Mouse (Mus musculus) embryonic facial prominence, embryonic 14.5 days (tissue): Measurements from ENCODE around the gene Lyrm9. TPM values are rescaled to one million over a fixed set of nuclear protein-coding genes. Genes with fewer than 3 reads are reported as not detected.

Experiments
- ATAC-seq: fragments of 200-750 bp; cut with Nextera tagmentation; 2 replicates; pipeline ENCODE4 v1.8.0; 2017; ENCODE audit warnings: low read depth, moderate number of reproducible peaks, moderate TSS enrichment
- DNase-seq: peaks from one replicate; pipeline ENCODE4 v3.0.0-alpha.2; 2015; ENCODE audit warnings: low spot score
- H3K27ac ChIP-seq: fragments of 300-500 bp; sonication (generic); replicated peaks from 2 replicates; pipeline ENCODE4 v1.5.1; 2014; ENCODE audit warnings: low read depth, mild to moderate bottlenecking, low read length, moderate library complexity
- H3K27me3 ChIP-seq: fragments of 300-500 bp; sonication (generic); replicated peaks from 2 replicates; pipeline ENCODE4 v1.6.1; 2014; ENCODE audit warnings: low read length; ENCODE audit not compliant: control insufficient read depth, insufficient read depth
- H3K36me3 ChIP-seq: fragments of 300-500 bp; sonication (generic); 2 replicates; pipeline ENCODE4 v1.6.1; 2014; ENCODE audit warnings: low read length, mixed read lengths; ENCODE audit not compliant: control insufficient read depth, insufficient read depth
- H3K4me1 ChIP-seq: fragments of 300-500 bp; sonication (generic); 2 replicates; pipeline ENCODE4 v1.6.1; 2014; ENCODE audit warnings: antibody characterized with exemption, low read length; ENCODE audit not compliant: control insufficient read depth, insufficient read depth
- H3K4me2 ChIP-seq: fragments of 300-500 bp; sonication (generic); 2 replicates; pipeline ENCODE4 v1.6.1; 2014; ENCODE audit warnings: low read depth, mild to moderate bottlenecking, low read length, moderate library complexity, mixed read lengths
- H3K4me3 ChIP-seq: fragments of 300-500 bp; sonication (generic); 2 replicates; pipeline ENCODE4 v1.5.1; 2014; ENCODE audit warnings: low read depth, mild to moderate bottlenecking, low read length
- H3K9ac ChIP-seq: fragments of 300-500 bp; sonication (generic); 2 replicates; pipeline ENCODE4 v1.6.1; 2014; ENCODE audit warnings: low read depth, mild to moderate bottlenecking, low read length, moderate library complexity, mixed read lengths
- H3K9me3 ChIP-seq: fragments of 300-500 bp; sonication (generic); 2 replicates; pipeline ENCODE4 v1.6.1; 2016; ENCODE audit warnings: low read length; ENCODE audit not compliant: control insufficient read depth
- WGBS: fragments of 180-500 bp; shearing (Covaris S2); extraction: QIAGEN DNeasy Blood & Tissue Kit; methylation state at CpG from one replicate; pipeline ENCODE4 v1.1.7; 2014; 5-methylcytosine and 5-hydroxymethylcytosine counted together
- polyA plus RNA-seq: library from polyadenylated mRNA; unstranded; fragments of >200 nt; fragmentation: Nextera tagmentation; extraction: Ambion mirVana; gene quantifications from 2 replicates; pipeline ENCODE4 v1.2.1, GENCODE M21; 2014

Lyrm9 gene
- polyA plus RNA-seq, 1 experiment from 2014 or later = 14.2 TPM

DNA sequence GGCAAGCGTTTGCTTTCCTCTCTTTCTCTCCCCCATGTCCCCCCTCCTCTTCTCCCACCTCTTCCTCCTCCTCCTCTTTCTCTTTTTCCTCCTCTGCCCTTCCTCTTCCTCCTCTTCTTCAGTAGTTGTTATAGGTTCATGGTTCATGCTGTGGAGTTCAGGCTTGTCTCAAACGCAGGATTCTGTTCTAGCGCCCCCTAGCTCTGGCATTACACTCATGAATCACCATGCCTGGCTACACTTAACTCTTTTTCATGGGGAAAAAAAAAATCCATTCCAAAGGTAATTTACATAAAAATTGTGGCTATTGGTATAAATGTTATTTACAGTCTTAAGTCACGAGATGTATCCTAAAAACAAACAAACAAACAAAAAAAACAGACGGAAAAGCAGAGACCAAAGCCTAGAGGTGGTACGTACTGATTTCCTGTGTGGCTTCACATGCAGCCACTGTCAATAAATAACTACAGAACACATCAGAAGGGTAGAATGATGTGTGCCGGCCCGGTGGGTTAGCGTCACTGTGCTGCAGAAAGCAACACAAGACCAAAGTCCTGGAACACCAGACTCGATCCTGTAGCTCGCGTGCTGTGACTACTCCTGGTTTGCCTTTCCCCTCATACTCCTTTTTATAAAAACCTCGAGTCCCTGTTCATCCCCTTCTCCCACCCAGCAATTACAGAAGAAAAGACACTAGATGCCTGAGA, 3.4 kb upstream of the Lyrm9 start:
- no peak overlapping the region for H3K4me3 ChIP-seq
- H3K9ac ChIP-seq = no peak overlapping the region
- no peak overlapping the region for H3K4me2 ChIP-seq
- ATAC-seq = no peak
- H3K36me3 ChIP-seq = no peaks in the 10 kb centered on the region
- peak; percentile 56 for DNase-seq
- 58% methylated on average over 13 of the region's 13 CpGs for whole genome bisulfite sequencing
- H3K27ac ChIP-seq = no peak overlapping the region
- no peaks in the 10 kb centered on the region for H3K27me3 ChIP-seq
- no peaks in the 10 kb centered on the region for H3K9me3 ChIP-seq
- H3K4me1 ChIP-seq = peaks cover 14% of the 10 kb centered on the region

DNA sequence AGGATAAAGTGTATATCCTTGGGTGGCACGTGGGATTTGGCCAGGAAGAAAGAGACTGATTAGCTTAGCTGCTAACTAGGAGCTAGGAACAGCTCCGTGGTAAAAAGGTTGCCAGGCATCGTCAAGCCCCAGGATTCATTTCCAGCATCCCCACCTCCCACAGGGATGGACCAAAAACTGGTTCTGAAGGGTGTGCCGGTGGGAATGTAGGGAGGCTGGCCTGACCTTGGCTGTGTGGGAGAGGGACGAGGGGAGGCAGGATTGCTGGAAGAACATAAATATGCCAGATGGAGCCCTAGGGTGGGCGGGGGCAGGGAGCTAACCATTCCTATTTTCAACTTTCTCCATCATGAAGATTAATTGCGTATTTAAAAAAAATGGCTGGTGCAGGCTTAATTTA, 1.2 kb downstream of the Lyrm9 start:
- WGBS = 32% methylated on average over 7 of the region's 7 CpGs

GRCm38 (mm10) chr11:78828386-78828785, 2.0 kb downstream of the Lyrm9 start:
- no peak overlapping the region for H3K4me3 ChIP-seq
- no peak overlapping the region for H3K9ac ChIP-seq
- peak; percentile 38 for DNase-seq
- no peak overlapping the region for H3K27ac ChIP-seq
- peaks cover 19% of the 10 kb centered on the region for H3K4me1 ChIP-seq
- no peak overlapping the region for H3K4me2 ChIP-seq
- no peaks in the 10 kb centered on the region for H3K9me3 ChIP-seq
- no peaks in the 10 kb centered on the region for H3K27me3 ChIP-seq
- ATAC-seq = no peak
- 37% methylated on average over 2 of the region's 2 CpGs for WGBS
- no peaks in the 10 kb centered on the region for H3K36me3 ChIP-seq

More for the DNA sequence above, 1.2 kb downstream of the Lyrm9 start:
- no peaks in the 10 kb centered on the region for H3K36me3 ChIP-seq
- H3K27me3 ChIP-seq = no peaks in the 10 kb centered on the region
- DNase-seq (no peak), ATAC-seq (no peak)
- no peak overlapping the region for H3K9ac ChIP-seq
- H3K9me3 ChIP-seq = no peaks in the 10 kb centered on the region
- no peak overlapping the region for H3K4me3 ChIP-seq
- peaks cover 15% of the 10 kb centered on the region for H3K4me1 ChIP-seq
- H3K27ac ChIP-seq = no peak overlapping the region
- H3K4me2 ChIP-seq = peak overlapping the region; percentile 81

DNA sequence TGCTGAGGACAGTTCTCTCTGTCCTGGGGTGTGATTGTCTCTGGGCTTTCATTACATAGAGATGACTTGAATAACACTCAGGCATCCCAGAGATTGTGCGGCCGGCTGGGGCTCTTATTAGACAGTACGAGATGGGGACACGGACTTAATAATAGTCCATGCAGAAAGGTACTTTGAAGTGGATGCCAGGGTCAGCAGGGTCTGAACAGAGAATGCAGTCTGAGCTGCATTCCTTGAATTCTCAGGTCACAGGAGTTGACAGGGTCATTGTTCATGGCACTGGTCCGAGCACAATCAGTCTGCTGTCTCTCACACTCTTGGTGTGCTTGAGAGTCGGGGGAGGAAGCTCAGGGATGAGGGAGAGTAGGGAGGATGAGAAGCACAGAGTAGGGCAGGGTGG, 3.0 kb downstream of the Lyrm9 start:
- no peak for DNase-seq

DNA sequence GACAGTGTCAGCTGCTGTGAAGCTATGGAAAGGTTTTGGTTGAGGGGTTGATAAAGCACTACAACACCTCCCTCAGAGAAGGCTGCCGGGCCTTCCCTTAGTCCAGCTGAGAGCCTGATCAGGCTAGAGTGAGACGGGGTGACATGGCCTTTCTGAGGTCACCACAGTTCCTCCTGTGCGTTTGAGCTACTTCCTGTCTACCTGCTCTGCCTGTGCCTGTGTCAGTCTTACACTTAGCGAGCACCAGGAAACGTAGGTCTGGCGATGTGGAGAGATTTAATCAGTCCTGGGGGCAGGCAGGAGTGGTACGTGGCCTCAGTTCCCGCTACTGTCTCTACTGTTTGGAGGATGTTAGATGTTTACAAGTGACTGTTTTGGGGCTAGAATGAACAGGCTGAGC, 3.8 kb downstream of the Lyrm9 start:
- no peak overlapping the region for H3K27ac ChIP-seq
- no peaks in the 10 kb centered on the region for H3K36me3 ChIP-seq
- peaks cover 19% of the 10 kb centered on the region for H3K4me1 ChIP-seq
- ATAC-seq (no peak), DNase-seq (no peak)
- no peak overlapping the region for H3K4me3 ChIP-seq
- no peak overlapping the region for H3K9ac ChIP-seq
- H3K27me3 ChIP-seq = no peaks in the 10 kb centered on the region
- no peak overlapping the region for H3K4me2 ChIP-seq
- H3K9me3 ChIP-seq = no peaks in the 10 kb centered on the region
- WGBS = 39% methylated on average over 8 of the region's 8 CpGs

More for the DNA sequence above, 3.0 kb downstream of the Lyrm9 start:
- Histone ChIP-seq H3K4me2 (no peak overlapping the region), H3K27me3 (no peaks in the 10 kb centered on the region), H3K4me3 (no peak overlapping the region), H3K27ac (no peak overlapping the region), H3K9ac (no peak overlapping the region), H3K4me1 (peaks cover 19% of the 10 kb centered on the region), H3K36me3 (no peaks in the 10 kb centered on the region), H3K9me3 (no peaks in the 10 kb centered on the region)
- ATAC-seq = no peak
- 22% methylated on average over 6 of the region's 6 CpGs for WGBS

DNA sequence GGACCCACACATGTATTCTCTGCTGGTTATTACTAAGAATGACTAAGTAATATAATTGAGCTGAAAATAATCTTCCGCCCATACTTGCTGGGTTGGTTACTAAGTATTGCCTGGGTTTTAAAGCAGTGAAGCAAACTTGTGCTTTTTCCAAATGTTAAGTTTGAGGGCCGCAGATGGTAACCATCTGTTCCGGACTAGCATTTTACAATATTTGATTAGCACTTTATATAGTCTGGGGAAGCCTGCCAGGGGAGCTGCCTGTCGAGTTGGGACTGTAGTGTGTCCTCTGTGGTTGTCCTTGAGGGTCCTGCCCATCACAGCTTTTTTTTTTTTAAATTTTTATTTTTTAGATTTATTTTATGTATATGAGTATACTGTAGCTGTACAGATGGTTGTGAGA, 5.3 kb downstream of the Lyrm9 start:
- Histone ChIP-seq H3K36me3 (no peaks in the 10 kb centered on the region), H3K9me3 (no peaks in the 10 kb centered on the region), H3K4me3 (no peak overlapping the region), H3K4me2 (no peak overlapping the region), H3K4me1 (peaks cover 18% of the 10 kb centered on the region), H3K9ac (no peak overlapping the region), H3K27ac (no peak overlapping the region), H3K27me3 (no peaks in the 10 kb centered on the region)
- DNase-seq (peak; percentile 77), ATAC-seq (no peak)
- WGBS = 36% methylated on average over 4 of the region's 4 CpGs

DNA sequence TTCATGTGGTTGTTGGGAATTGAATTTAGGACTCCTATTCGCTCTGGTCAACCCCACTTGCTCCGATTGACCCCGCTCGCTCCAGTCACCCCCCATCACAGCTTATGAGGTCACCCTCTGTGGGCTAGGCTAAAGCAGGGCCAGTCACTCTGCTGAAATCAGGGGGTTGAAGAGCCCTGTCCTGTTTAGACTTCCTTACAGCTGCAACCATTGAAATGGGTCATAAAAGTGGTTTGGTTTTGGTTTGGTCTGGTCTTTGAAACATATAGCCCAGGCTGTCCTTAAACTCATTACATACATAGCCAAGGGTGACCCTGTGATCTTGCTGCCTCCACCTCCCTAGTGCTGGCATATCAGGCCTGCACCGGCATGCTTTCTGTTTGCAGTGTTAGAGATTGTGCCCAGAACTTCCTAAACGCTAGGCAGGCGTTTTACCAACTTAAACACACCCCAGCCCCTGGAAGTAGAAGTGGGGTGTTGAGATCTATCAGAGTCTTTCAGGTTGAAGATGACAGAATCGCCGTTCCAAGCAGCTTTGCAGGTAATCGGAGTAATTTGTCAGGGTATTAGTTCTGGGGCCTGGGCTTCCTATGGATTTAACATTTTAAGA, 5.8 kb downstream of the Lyrm9 start:
- no peaks in the 10 kb centered on the region for H3K9me3 ChIP-seq
- DNase-seq (no peak), ATAC-seq (no peak)
- 77% methylated on average over 10 of the region's 10 CpGs for WGBS
- no peak overlapping the region for H3K27ac ChIP-seq
- no peaks in the 10 kb centered on the region for H3K36me3 ChIP-seq
- peaks cover 13% of the 10 kb centered on the region for H3K4me1 ChIP-seq
- H3K4me2 ChIP-seq = no peak overlapping the region
- H3K9ac ChIP-seq = no peak overlapping the region
- H3K4me3 ChIP-seq = no peak overlapping the region
- no peaks in the 10 kb centered on the region for H3K27me3 ChIP-seq

GRCm38 (mm10) chr11:78832816-78833314, 6.5 kb downstream of the Lyrm9 start:
- DNase-seq (no peak), ATAC-seq (no peak)
- Histone ChIP-seq H3K27me3 (no peaks in the 10 kb centered on the region), H3K4me2 (no peak overlapping the region), H3K9me3 (no peaks in the 10 kb centered on the region), H3K9ac (no peak overlapping the region), H3K27ac (no peak overlapping the region), H3K4me1 (peaks cover 13% of the 10 kb centered on the region), H3K36me3 (no peaks in the 10 kb centered on the region), H3K4me3 (no peak overlapping the region)
- WGBS = 66% methylated on average over 13 of the region's 13 CpGs

- H3K36me3 ChIP-seq = no peaks in the 10 kb centered on the region
- no peak overlapping the region for H3K9ac ChIP-seq
- H3K27ac ChIP-seq = no peak overlapping the region
- peaks cover 9% of the 10 kb centered on the region; the same call in 1 of the 2 replicates for H3K4me1 ChIP-seq
- 85% methylated on average over 4 of the region's 4 CpGs for WGBS
- H3K9me3 ChIP-seq = 0 out of 2 replicates have a peak, but pooled peaks cover 3% of the 10 kb centered on the region
- H3K4me3 ChIP-seq = no peak overlapping the region
- H3K4me2 ChIP-seq = no peak overlapping the region
- ATAC-seq = no peak
- H3K27me3 ChIP-seq = no peaks in the 10 kb centered on the region
- no peak for DNase-seq
Measured at GRCm38 (mm10) chr11:78836486-78836885, 10.1 kb downstream of the Lyrm9 start.
